Mouse (Mus musculus) neural tube, embryonic 11.5 days (tissue): ENCODE results near the gene Arfip2. TPM values are rescaled to one million over a fixed set of nuclear protein-coding genes. Genes with fewer than 3 reads are reported as not detected.

Experiments used
- ATAC-seq: fragments of 200-750 bp; cut with Nextera tagmentation; 2 replicates; pipeline ENCODE4 v1.8.0; 2017; ENCODE audit warnings: moderate number of reproducible peaks, mild to moderate bottlenecking, moderate TSS enrichment, moderate library complexity; ENCODE audit not compliant: insufficient read depth, low FRiP score, low TSS enrichment
- DNase-seq: peaks from one replicate; pipeline ENCODE4 v3.0.0-alpha.2; 2015; ENCODE audit warnings: low spot score
- H3K27ac ChIP-seq: fragments of 300-500 bp; sonication (generic); 2 replicates; pipeline ENCODE4 v1.5.1; 2014; ENCODE audit warnings: low read depth, mild to moderate bottlenecking, low read length
- H3K27me3 ChIP-seq: fragments of 300-500 bp; sonication (generic); 2 replicates; pipeline ENCODE4 v1.6.1; 2014; ENCODE audit warnings: mild to moderate bottlenecking, low read length, mixed read lengths; ENCODE audit not compliant: control insufficient read depth, insufficient read depth
- H3K36me3 ChIP-seq: fragments of 300-500 bp; sonication (generic); 2 replicates; pipeline ENCODE4 v1.6.1; 2014; ENCODE audit warnings: mild to moderate bottlenecking, low read length, moderate library complexity, mixed read lengths; ENCODE audit not compliant: control insufficient read depth, insufficient read depth
- H3K4me1 ChIP-seq: fragments of 300-500 bp; sonication (generic); 2 replicates; pipeline ENCODE4 v1.6.1; 2014; ENCODE audit warnings: low read length, mixed read lengths; ENCODE audit not compliant: control insufficient read depth, insufficient read depth
- H3K4me2 ChIP-seq: fragments of 300-500 bp; sonication (generic); 2 replicates; pipeline ENCODE4 v1.6.1; 2014; ENCODE audit warnings: low read depth, mild to moderate bottlenecking, moderate library complexity
- H3K4me3 ChIP-seq: fragments of 300-500 bp; sonication (generic); 2 replicates; pipeline ENCODE4 v1.5.1; 2014; ENCODE audit warnings: low read depth, low read length
- H3K9ac ChIP-seq: fragments of 300-500 bp; sonication (generic); 2 replicates; pipeline ENCODE4 v1.6.1; 2014; ENCODE audit warnings: mild to moderate bottlenecking, low read length
- H3K9me3 ChIP-seq: fragments of 300-500 bp; sonication (generic); 2 replicates; pipeline ENCODE4 v1.6.1; 2016; ENCODE audit warnings: low read length; ENCODE audit not compliant: control insufficient read depth
- WGBS: fragments of 180-500 bp; shearing (Covaris S2); extraction: QIAGEN DNeasy Blood & Tissue Kit; methylation state at CpG from one replicate; pipeline ENCODE4 v1.1.7; 2014; 5-methylcytosine and 5-hydroxymethylcytosine counted together
- polyA plus RNA-seq: library from polyadenylated mRNA; unstranded; fragments of >200 nt; fragmentation: Nextera tagmentation; extraction: Ambion mirVana; gene quantifications from 2 replicates; pipeline ENCODE4 v1.2.1, GENCODE M21; 2014

The Arfip2 gene
- polyA plus RNA-seq, 1 experiment from 2014 or later, result 82.7 TPM

GRCm38 (mm10) chr7:105635726-105636125 lies 4.5 kb downstream of the Arfip2 start:
- Histone ChIP-seq H3K4me1 (0 out of 2 replicates have a peak, but pooled peaks cover 11% of the 10 kb centered on the region), H3K27ac (no peak overlapping the region), H3K9me3 (no peaks in the 10 kb centered on the region), H3K4me2 (no peak overlapping the region), H3K27me3 (no peaks in the 10 kb centered on the region), H3K36me3 (peaks cover 2% of the 10 kb centered on the region; the same call in 1 of the 2 replicates), H3K4me3 (no peak overlapping the region), H3K9ac (no peak overlapping the region)
- DNase-seq (no peak), ATAC-seq (no peak)
- 100% methylated on average over 2 of the region's 2 CpGs for whole genome bisulfite sequencing

DNA sequence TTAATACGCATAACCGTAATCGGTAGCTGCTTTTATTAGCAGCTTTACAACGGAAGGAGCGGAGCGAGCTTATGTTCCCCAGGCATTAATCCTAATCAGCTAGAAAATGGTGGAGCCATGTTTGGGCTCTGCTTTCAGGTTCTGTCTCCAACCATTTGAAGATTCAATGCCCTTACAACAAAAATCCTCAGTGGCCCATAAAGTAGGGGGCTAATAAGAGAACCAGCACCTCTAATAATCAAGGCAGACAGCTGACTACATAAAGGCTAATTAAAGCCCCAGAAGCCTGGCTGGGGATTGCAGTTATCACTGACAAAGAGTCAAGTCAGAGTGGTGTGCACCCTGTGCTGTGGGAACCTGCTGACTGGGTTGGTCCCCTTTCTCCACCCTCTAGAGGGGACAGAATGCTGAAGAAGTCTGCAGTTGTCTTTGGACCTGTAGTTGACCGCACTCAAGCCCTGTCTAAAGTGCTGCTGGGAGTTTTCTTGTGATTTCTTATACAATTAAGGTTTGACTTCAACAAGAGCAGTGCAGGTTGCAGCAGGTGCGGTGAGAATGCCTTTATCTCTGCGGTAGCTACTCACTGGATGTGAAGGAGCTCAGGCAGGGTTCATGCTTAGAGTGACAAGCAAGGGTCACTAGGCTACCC lies 5.8 kb downstream of the Arfip2 start:
- Histone ChIP-seq H3K9me3 (no peaks in the 10 kb centered on the region), H3K9ac (no peak overlapping the region), H3K36me3 (peaks cover 2% of the 10 kb centered on the region; the same call in 1 of the 2 replicates), H3K4me2 (peak overlapping the region; percentile 59), H3K4me3 (no peak overlapping the region), H3K27ac (no peak overlapping the region), H3K4me1 (0 out of 2 replicates have a peak, but pooled peaks cover 9% of the 10 kb centered on the region), H3K27me3 (no peaks in the 10 kb centered on the region)
- no peak for ATAC-seq
- WGBS, result 58% methylated on average over 9 of the region's 9 CpGs
- no peak for DNase-seq

DNA sequence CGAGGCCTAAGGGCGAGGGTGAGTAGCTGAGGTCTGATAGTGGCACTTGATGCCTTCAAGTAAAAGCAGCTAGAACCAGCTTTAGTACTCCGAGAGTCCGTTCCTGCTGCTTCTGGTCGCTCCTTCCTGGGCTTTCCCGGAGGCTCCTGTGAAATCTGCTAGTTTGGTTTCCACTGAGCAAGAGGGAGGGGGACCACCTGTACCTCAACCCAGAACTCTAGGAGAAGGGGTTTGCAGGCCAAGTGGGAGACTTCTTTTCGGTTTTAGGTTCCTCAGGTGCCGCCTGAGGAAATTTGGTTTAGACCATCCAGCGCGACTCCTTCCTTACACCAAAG lies 6.4 kb downstream of the Arfip2 start:
- Histone ChIP-seq H3K4me1 (0 out of 2 replicates have a peak, but pooled peaks cover 6% of the 10 kb centered on the region), H3K9me3 (no peaks in the 10 kb centered on the region), H3K9ac (peak overlapping the region; percentile 87), H3K27me3 (no peaks in the 10 kb centered on the region), H3K27ac (peak overlapping the region; percentile 77; the same call in 1 of the 2 replicates), H3K36me3 (peaks cover 2% of the 10 kb centered on the region; the same call in 1 of the 2 replicates), H3K4me2 (peak overlapping the region; percentile 59), H3K4me3 (peak overlapping the region; percentile 88)
- DNase-seq (no peak), ATAC-seq (no peak)
- 5% methylated on average over 10 of the region's 10 CpGs for WGBS

GRCm38 (mm10) chr7:105633127-105633800 lies 7.0 kb downstream of the Arfip2 start, which contains the start of gene Trim3:
Gene Trim3 (minus strand): TSS chr7:105633571.
- H3K4me1 ChIP-seq, result 0 out of 2 replicates have a peak, but pooled peaks cover 6% of the 10 kb centered on the region

GRCm38 (mm10) chr7:105632551-105632972 lies 7.7 kb downstream of the Arfip2 start:
- Histone ChIP-seq H3K9ac (peak overlapping the region; percentile 87), H3K4me1 (0 out of 2 replicates have a peak, but pooled peaks cover 6% of the 10 kb centered on the region), H3K4me2 (peak overlapping the region; percentile 59), H3K9me3 (no peaks in the 10 kb centered on the region), H3K36me3 (peaks cover 2% of the 10 kb centered on the region; the same call in 1 of the 2 replicates), H3K27me3 (no peaks in the 10 kb centered on the region), H3K27ac (peak overlapping the region; percentile 77; the same call in 1 of the 2 replicates), H3K4me3 (peak overlapping the region; percentile 88)
- peak; percentile 38 for DNase-seq
- no peak for ATAC-seq
- WGBS, result 16% methylated on average over 4 of the region's 4 CpGs

More at GRCm38 (mm10) chr7:105633127-105633800, 7.0 kb downstream of the Arfip2 start, which contains the start of gene Trim3:
- peak; percentile 93 for DNase-seq
- peak within 1 kb of the TSS; percentile 77 for H3K27ac ChIP-seq
- H3K9ac ChIP-seq, result peak within 1 kb of the TSS; percentile 87
- H3K27me3 ChIP-seq, result no peaks in the 10 kb centered on the region
- peak within 1 kb of the TSS; percentile 59 for H3K4me2 ChIP-seq
- peak within 1 kb of the TSS; percentile 88 for H3K4me3 ChIP-seq
- peak; percentile 86 for ATAC-seq
- H3K9me3 ChIP-seq, result no peaks in the 10 kb centered on the region
- WGBS, result under 1% methylated on average over 34 of the region's 71 CpGs
- H3K36me3 ChIP-seq, result peaks cover 2% of the 10 kb centered on the region; the same call in 1 of the 2 replicates

GRCm38 (mm10) chr7:105628633-105629032 lies 11.6 kb downstream of the Arfip2 start:
- no peak overlapping the region for H3K4me2 ChIP-seq
- no peak for ATAC-seq
- no peaks in the 10 kb centered on the region for H3K9me3 ChIP-seq
- 0 out of 2 replicates have a peak, but pooled peaks cover 6% of the 10 kb centered on the region for H3K4me1 ChIP-seq
- H3K27ac ChIP-seq, result no peak overlapping the region
- WGBS, result 36% methylated on average over 3 of the region's 3 CpGs
- H3K36me3 ChIP-seq, result peaks cover 3% of the 10 kb centered on the region; the same call in 1 of the 2 replicates
- no peak overlapping the region for H3K4me3 ChIP-seq
- no peaks in the 10 kb centered on the region for H3K27me3 ChIP-seq
- H3K9ac ChIP-seq, result no peak overlapping the region
- DNase-seq, result peak; percentile 43

DNA sequence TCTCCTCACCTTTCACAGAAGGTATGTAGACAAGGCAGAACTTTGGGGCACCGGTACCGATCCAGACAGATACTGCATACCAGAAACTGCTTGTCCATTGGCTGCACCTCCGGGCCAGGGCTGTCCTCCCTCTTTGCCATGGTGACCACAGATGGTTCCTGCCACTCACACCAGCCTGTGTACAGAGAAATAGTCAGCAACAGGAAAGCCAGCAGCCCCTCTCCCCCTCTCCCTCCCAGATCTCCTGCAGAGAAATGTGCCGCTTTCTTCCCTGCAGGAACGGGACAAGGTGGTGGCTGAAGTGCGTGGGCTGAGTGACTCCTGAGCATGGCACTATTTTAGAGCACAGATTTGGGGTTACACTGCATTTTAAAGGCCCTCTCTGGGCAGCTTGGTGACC lies 14.8 kb downstream of the Arfip2 start:
- DNase-seq (no peak), ATAC-seq (no peak)
- H3K27ac ChIP-seq, result no peak overlapping the region
- H3K4me2 ChIP-seq, result no peak overlapping the region
- no peaks in the 10 kb centered on the region for H3K4me1 ChIP-seq
- no peak overlapping the region for H3K4me3 ChIP-seq
- no peaks in the 10 kb centered on the region for H3K9me3 ChIP-seq
- H3K27me3 ChIP-seq, result no peaks in the 10 kb centered on the region
- WGBS, result 81% methylated on average over 6 of the region's 6 CpGs
- H3K9ac ChIP-seq, result no peak overlapping the region
- H3K36me3 ChIP-seq, result peaks cover 4% of the 10 kb centered on the region

- no peak overlapping the region for H3K4me3 ChIP-seq
- peaks cover 13% of the 10 kb centered on the region for H3K36me3 ChIP-seq
- DNase-seq, result no peak
- H3K4me1 ChIP-seq, result no peaks in the 10 kb centered on the region
- no peak overlapping the region for H3K27ac ChIP-seq
- no peak overlapping the region for H3K9ac ChIP-seq
- no peak for ATAC-seq
- 82% methylated on average over 8 of the region's 8 CpGs for WGBS
- no peak overlapping the region for H3K4me2 ChIP-seq
- H3K9me3 ChIP-seq, result no peaks in the 10 kb centered on the region
- no peaks in the 10 kb centered on the region for H3K27me3 ChIP-seq
Observed at GRCm38 (mm10) chr7:105621646-105622292, 18.4 kb downstream of the Arfip2 start.
